Mouse (Mus musculus) heart, embryonic 14.5 days (tissue): ENCODE data around the gene Aprt. TPM values are rescaled to one million over a fixed set of nuclear protein-coding genes. Genes with fewer than 3 reads are reported as not detected.

Source experiments
- ATAC-seq: fragments of 200-750 bp; cut with Nextera tagmentation; 2 replicates; pipeline ENCODE4 v1.8.0; 2017; ENCODE audit warnings: low read depth, moderate TSS enrichment; ENCODE audit not compliant: insufficient number of reproducible peaks, insufficient read depth, low FRiP score
- H3K27ac ChIP-seq, 2 experiments: fragments of 200-500 bp in 1 of 2; fragments of 300-500 bp in 1 of 2; sonication (generic) in 1 of 2; replicated peaks in 1 of 2; 2 replicates each; pipeline ENCODE4 v1.5.1; 2012 to 2014; ENCODE audit warnings: low read depth in 2 of 2, low read length in 2 of 2, control low read depth in 1 of 2, mild to moderate bottlenecking in 1 of 2, mixed read lengths in 1 of 2; ENCODE audit not compliant: control insufficient read depth in 1 of 2, insufficient read depth in 1 of 2
- H3K27me3 ChIP-seq: fragments of 300-500 bp; sonication (generic); 2 replicates; pipeline ENCODE4 v1.6.1; 2014; ENCODE audit warnings: mild to moderate bottlenecking, low read length, control low read depth; ENCODE audit not compliant: control insufficient read depth, insufficient read depth
- H3K36me3 ChIP-seq: fragments of 300-500 bp; sonication (generic); 2 replicates; pipeline ENCODE4 v1.6.1; 2014; ENCODE audit warnings: mild to moderate bottlenecking, control low read depth, low read length, mixed read lengths; ENCODE audit not compliant: control insufficient read depth, insufficient read depth
- H3K4me1 ChIP-seq, 2 experiments: fragments of 200-500 bp in 1 of 2; fragments of 300-500 bp in 1 of 2; sonication (generic) in 1 of 2; 2 replicates each; pipeline ENCODE4 v1.6.1; 2012 to 2014; ENCODE audit warnings: low read length in 2 of 2, control low read depth in 1 of 2, mixed read lengths in 1 of 2; ENCODE audit not compliant: control insufficient read depth in 2 of 2, insufficient read depth in 2 of 2
- H3K4me2 ChIP-seq: fragments of 300-500 bp; sonication (generic); 2 replicates; pipeline ENCODE4 v1.6.1; 2014; ENCODE audit warnings: mild to moderate bottlenecking, low read length
- H3K4me3 ChIP-seq, 2 experiments: fragments of 200-500 bp in 1 of 2; fragments of 300-500 bp in 1 of 2; sonication (generic) in 1 of 2; 2 replicates each; pipeline ENCODE4 v1.5.1; 2012 to 2014; ENCODE audit warnings: low read length in 2 of 2, mild to moderate bottlenecking in 2 of 2, control low read depth in 1 of 2, low read depth in 1 of 2, moderate library complexity in 1 of 2; ENCODE audit not compliant: control insufficient read depth in 1 of 2, insufficient read depth in 1 of 2
- H3K9ac ChIP-seq: fragments of 300-500 bp; sonication (generic); 2 replicates; pipeline ENCODE4 v1.6.1; 2014; ENCODE audit warnings: mild to moderate bottlenecking, low read length
- H3K9me3 ChIP-seq: fragments of 300-500 bp; sonication (generic); 2 replicates; pipeline ENCODE4 v1.6.1; 2016; ENCODE audit warnings: low read length, control low read depth; ENCODE audit not compliant: control insufficient read depth
- WGBS: fragments of 180-500 bp; shearing (Covaris S2); extraction: QIAGEN DNeasy Blood & Tissue Kit; methylation state at CpG from one replicate; pipeline ENCODE4 v1.1.7; 2014; 5-methylcytosine and 5-hydroxymethylcytosine counted together
- polyA plus RNA-seq: library from polyadenylated mRNA; unstranded; fragments of >200 nt; fragmentation: Nextera tagmentation; extraction: Ambion mirVana; gene quantifications from 2 replicates; pipeline ENCODE4 v1.2.1, GENCODE M21; 2014

Gene Aprt
- 240 and 243 TPM in 2 replicates for polyA plus RNA-seq

DNA sequence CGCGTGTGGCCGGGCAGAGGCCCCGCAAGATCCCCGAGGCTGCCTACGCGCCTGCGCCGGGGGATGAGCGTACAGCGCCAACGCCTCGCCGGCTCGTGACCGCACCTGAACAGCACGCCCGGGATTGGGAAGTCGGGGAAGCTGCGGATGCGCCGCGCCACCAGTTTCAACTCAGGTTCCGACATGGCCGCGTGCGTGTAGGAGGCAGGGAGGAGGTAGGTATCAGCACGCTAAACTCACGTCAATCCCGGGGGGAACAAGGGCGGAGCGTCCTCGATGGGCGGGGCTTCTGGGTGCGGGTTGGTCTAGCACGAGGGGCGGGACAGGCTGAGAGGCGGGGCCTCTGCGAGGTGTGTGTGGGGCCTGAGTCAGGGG is at the start of gene Aprt:
Gene Aprt (minus strand): TSS at position 262 of the 375 bp plus-strand sequence.
- peak within 1 kb of the TSS; percentile 90 for H3K9ac ChIP-seq
- H3K27me3 ChIP-seq = no peaks in the 10 kb centered on the region
- WGBS = under 1% methylated on average over 38 of the region's 39 CpGs
- H3K4me1 ChIP-seq = peaks cover 25 to 36% of the 10 kb centered on the region in 2 experiments
- peak within 1 kb of the TSS; percentile 67 to 73 for H3K4me3 ChIP-seq
- H3K27ac ChIP-seq = peak within 1 kb of the TSS in 1 of 2 experiments; percentile 60; a peak in 2 of 4 replicates
- H3K36me3 ChIP-seq = peaks cover 28% of the 10 kb centered on the region
- peak within 1 kb of the TSS; percentile 83 for H3K4me2 ChIP-seq
- peak; percentile 86 for ATAC-seq
- H3K9me3 ChIP-seq = no peaks in the 10 kb centered on the region

- Histone ChIP-seq H3K36me3 (peaks cover 6% of the 10 kb centered on the region; the same call in 1 of the 2 replicates), H3K27ac (no peak overlapping the region), H3K27me3 (peaks cover 3% of the 10 kb centered on the region; the same call in 1 of the 2 replicates), H3K9me3 (no peaks in the 10 kb centered on the region), H3K4me3 (no peak overlapping the region), H3K4me2 (no peak overlapping the region), H3K9ac (no peak overlapping the region), H3K4me1 (peaks cover 0 to 7% of the 10 kb centered on the region in 2 experiments; a peak in 2 of 4 replicates)
- ATAC-seq = no peak
- WGBS = 83% methylated on average over 9 of the region's 9 CpGs
These were observed 49.1 kb upstream of the Aprt start for GRCm38 (mm10) chr8:122625811-122626210.

DNA sequence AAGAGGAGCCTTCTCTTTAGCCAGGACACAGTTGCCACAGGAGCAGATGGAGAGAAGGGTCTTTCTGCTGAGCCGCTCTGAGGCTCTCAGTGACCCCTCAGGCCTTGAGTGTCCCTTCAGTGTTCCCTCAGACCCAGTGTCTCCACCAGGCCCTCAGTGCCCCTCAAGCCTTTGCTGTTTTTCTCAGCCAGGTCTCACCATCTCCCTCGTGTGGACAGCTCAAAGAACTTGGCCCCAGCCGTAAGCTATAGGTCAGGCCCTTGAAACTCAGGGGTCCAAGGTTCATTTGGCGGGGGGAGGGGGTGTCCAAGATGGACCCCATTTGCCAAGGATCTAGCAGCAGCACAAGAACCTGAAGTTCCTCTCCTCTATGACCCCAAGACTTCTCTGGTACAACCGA is 47.9 kb upstream of the Aprt start:
- Histone ChIP-seq H3K9me3 (no peaks in the 10 kb centered on the region), H3K36me3 (no peaks in the 10 kb centered on the region), H3K27me3 (peaks cover 3% of the 10 kb centered on the region; the same call in 1 of the 2 replicates), H3K4me2 (no peak overlapping the region), H3K4me1 (peaks cover 0 to 7% of the 10 kb centered on the region in 2 experiments; a peak in 2 of 4 replicates), H3K27ac (0 out of 4 replicates have a peak overlapping the region, but pooled peaks of 1 of the 2 experiments have one; percentile 19), H3K9ac (no peak overlapping the region), H3K4me3 (no peak overlapping the region)
- ATAC-seq = no peak
- WGBS = 66% methylated on average over 5 of the region's 5 CpGs

DNA sequence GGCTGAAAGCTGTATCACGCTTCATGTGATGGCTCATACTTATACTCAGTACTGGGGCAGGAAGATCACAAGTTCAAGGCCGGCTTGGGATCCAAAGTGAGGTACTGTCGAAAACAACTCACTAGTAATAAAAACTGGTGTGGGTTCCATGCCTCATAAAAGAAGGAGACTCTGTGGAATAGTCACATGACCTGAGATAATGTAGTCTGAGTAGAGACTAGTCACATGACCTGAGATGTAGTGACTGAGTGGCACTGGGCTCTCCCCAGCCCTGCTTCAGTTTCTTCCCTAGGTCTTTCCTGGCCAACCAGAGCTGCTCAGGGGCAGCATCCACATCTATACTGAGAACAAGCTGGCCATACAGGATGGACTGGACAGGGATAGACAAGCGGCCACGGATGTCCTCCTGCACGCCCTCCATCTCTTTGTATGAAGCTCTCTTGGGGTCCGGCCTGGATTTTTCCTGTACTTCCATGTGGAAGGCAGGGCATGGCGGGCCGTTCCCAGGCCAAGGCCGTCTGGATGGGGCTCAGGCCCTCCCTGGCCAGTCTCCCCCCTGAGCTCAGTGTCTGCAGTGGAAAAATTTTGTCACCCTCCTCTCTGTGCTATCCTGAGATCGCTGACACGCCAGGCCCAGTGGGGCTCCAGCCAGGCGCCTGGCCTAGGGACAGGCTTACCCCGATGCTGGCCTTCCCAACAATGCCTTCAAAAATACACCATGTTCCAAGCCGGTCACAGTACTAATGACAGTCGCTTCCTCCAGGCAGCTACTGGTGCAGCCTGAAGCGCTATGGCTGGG is 47.3 kb upstream of the Aprt start:
- H3K4me1 ChIP-seq = peaks cover 0 to 7% of the 10 kb centered on the region in 2 experiments; a peak in 2 of 4 replicates
- H3K9ac ChIP-seq = no peak overlapping the region
- H3K27ac ChIP-seq = 0 out of 4 replicates have a peak overlapping the region, but pooled peaks of 1 of the 2 experiments have one; percentile 19
- H3K4me3 ChIP-seq = no peak overlapping the region
- H3K27me3 ChIP-seq = peaks cover 3% of the 10 kb centered on the region; the same call in 1 of the 2 replicates
- no peaks in the 10 kb centered on the region for H3K9me3 ChIP-seq
- no peaks in the 10 kb centered on the region for H3K36me3 ChIP-seq
- H3K4me2 ChIP-seq = no peak overlapping the region
- no peak for ATAC-seq
- WGBS = 70% methylated on average over 17 of the region's 17 CpGs

- Histone ChIP-seq H3K4me2 (no peak within 1 kb of the TSS), H3K4me1 (peaks cover 0 to 10% of the 10 kb centered on the region in 2 experiments; a peak in 2 of 4 replicates), H3K27me3 (peaks cover 3% of the 10 kb centered on the region; the same call in 1 of the 2 replicates), H3K27ac (no peak within 1 kb of the TSS), H3K4me3 (no peak within 1 kb of the TSS), H3K9me3 (no peaks in the 10 kb centered on the region), H3K9ac (no peak within 1 kb of the TSS), H3K36me3 (no peaks in the 10 kb centered on the region)
- ATAC-seq = no peak
- 81% methylated on average over 6 of the region's 6 CpGs for WGBS
These were observed 46.0 kb upstream of the Aprt start, which contains the start of gene Pabpn1l for GRCm38 (mm10) chr8:122622727-122623126. Pabpn1l (minus strand) TSS chr8:122622739.

GRCm38 (mm10) chr8:122620446-122620845 is 43.7 kb upstream of the Aprt start:
- H3K4me1 ChIP-seq = peaks cover 2 to 10% of the 10 kb centered on the region in 2 experiments; a peak in 2 of 4 replicates
- no peak overlapping the region for H3K9ac ChIP-seq
- H3K27ac ChIP-seq = no peak overlapping the region
- no peaks in the 10 kb centered on the region; the same call in 1 of the 2 replicates for H3K27me3 ChIP-seq
- H3K36me3 ChIP-seq = peaks cover under 1% of the 10 kb centered on the region; the same call in 1 of the 2 replicates
- ATAC-seq = no peak
- 33% methylated on average over 5 of the region's 5 CpGs for WGBS
- H3K4me3 ChIP-seq = no peak overlapping the region
- H3K4me2 ChIP-seq = no peak overlapping the region
- no peaks in the 10 kb centered on the region for H3K9me3 ChIP-seq

DNA sequence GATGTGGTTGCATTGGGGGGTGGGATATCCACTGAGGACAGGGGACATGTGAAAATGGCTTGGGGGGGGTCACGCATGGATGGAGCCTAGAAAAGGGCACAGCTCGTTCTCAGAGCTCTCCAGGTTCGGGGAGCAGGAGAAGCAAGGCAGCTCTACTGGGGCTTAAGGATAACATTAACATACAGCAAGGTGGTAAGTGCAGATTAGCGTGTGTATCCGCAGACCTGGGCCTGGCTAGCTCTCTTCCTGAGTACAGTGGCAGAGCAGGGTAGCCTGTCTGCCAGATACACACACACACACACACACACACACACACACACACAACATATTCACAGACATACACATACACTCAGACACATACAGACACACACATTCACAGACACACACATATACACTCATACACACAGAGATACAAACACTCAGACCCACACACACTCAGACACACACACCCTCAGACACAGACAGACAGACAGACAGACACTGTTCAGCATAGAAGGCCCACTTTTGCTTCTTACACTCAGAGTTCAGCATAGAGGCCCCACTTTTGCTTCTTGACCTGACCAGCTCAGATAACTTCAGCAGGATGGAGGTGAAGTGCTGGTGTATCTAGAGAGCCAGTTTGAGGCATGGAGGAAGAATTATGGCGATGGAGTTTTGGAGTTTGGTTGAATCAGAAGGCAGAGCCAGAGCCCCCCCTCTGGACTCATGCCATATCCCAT is 42.1 kb upstream of the Aprt start:
- Histone ChIP-seq H3K9me3 (no peaks in the 10 kb centered on the region), H3K36me3 (peaks cover 11% of the 10 kb centered on the region), H3K27ac (no peak overlapping the region), H3K4me1 (peaks cover 2 to 3% of the 10 kb centered on the region in 2 experiments; a peak in 2 of 4 replicates), H3K4me3 (no peak overlapping the region), H3K4me2 (no peak overlapping the region), H3K9ac (no peak overlapping the region), H3K27me3 (no peaks in the 10 kb centered on the region; the same call in 1 of the 2 replicates)
- no peak for ATAC-seq
- WGBS = 68% methylated on average over 6 of the region's 6 CpGs
